Mouse (Mus musculus) heart, adult 2 months (tissue): Measurements from ENCODE around the gene Acer1.

ENCODE experiments used
- CTCF ChIP-seq: fragments of 200-600 bp; IDR thresholded peaks from 2 replicates; pipeline ENCODE4 v1.8.1; 2022; ENCODE audit warnings: antibody characterized with exemption, mild to moderate bottlenecking, moderate library complexity
- EP300 ChIP-seq: fragments of 200-500 bp; IDR thresholded peaks from 2 replicates; pipeline ENCODE4 v1.6.1; 2011; ENCODE audit warnings: low read depth, low read length, control low read depth; ENCODE audit not compliant: insufficient read depth
- POLR2A ChIP-seq: fragments of 200-500 bp; IDR thresholded peaks from 2 replicates; pipeline ENCODE4 v1.6.1; 2011; ENCODE audit warnings: mild to moderate bottlenecking, low read depth, low read length, control low read depth; ENCODE audit not compliant: insufficient read depth

DNA sequence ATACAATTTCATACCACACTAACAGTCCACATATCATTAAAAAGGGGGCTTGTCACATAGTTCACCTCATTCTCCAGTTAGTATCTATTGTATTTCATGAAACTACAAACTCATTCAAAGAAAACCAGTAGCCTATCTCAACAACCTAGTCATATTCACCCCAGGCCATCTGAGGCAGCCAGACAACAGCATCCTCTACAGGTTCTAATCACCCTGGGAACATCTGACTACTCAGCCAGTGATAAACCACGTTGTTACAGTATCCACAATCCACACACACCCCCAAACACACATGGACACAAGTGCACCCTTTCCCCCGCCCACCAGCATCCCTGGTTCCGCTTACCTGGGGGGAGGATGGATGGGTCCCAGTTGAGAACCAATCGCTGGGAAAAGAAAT is 45.5 kb upstream of the Acer1 start:
- TF ChIP-seq CTCF (no peak), EP300 (no peak), POLR2A (no peak)
